Mouse (Mus musculus) ES-Bruce4 (cell line): ENCODE measurements at regions not wholly inside any gene's neighbourhood (a gene's known extent, or its start where the extent isn't known, plus 50 kb on each side); places are given as distances from the start of the nearest gene placed in this dataset.
"Not testable (repeated sequence)": the region's sequence is repeated elsewhere in the genome, so short reads cannot be mapped to it uniquely, and the experiment has no call there.

Experiments
- H3K27ac ChIP-seq: 2 replicates; pipeline ENCODE4 v1.5.1; 2012; ENCODE audit warnings: low read length, inconsistent platforms; ENCODE audit not compliant: insufficient read depth
- H3K27me3 ChIP-seq: 2 replicates; pipeline ENCODE4 v1.6.1; 2012; ENCODE audit warnings: mild to moderate bottlenecking, low read length, inconsistent platforms; ENCODE audit not compliant: control insufficient read depth, poor library complexity, insufficient read depth, severe bottlenecking
- H3K36me3 ChIP-seq: 2 replicates; pipeline ENCODE4 v1.6.1; 2012; ENCODE audit warnings: inconsistent platforms, mild to moderate bottlenecking, low read length, moderate library complexity; ENCODE audit not compliant: control insufficient read depth, poor library complexity, insufficient read depth, severe bottlenecking
- H3K4me1 ChIP-seq: one replicate; pipeline ENCODE4 v1.8.1; 2011; ENCODE audit warnings: low read length; ENCODE audit not compliant: control insufficient read depth, insufficient read depth
- H3K4me3 ChIP-seq: 2 replicates; pipeline ENCODE4 v1.5.1; 2011; ENCODE audit warnings: low read depth, mild to moderate bottlenecking, low read length
- H3K9ac ChIP-seq: 2 replicates; pipeline ENCODE4 v1.6.1; 2012; ENCODE audit warnings: low read depth, mild to moderate bottlenecking, inconsistent platforms; ENCODE audit not compliant: poor library complexity, severe bottlenecking
- H3K9me3 ChIP-seq: replicated peaks from 2 replicates; pipeline ENCODE4 v1.6.1; 2012; ENCODE audit warnings: mild to moderate bottlenecking, low read length, inconsistent platforms; ENCODE audit not compliant: control insufficient read depth, poor library complexity, insufficient read depth, severe bottlenecking
- CTCF ChIP-seq: IDR thresholded peaks from one replicate; pipeline ENCODE4 v1.8.1; 2011; ENCODE audit warnings: low read depth, low read length
- EP300 ChIP-seq: IDR thresholded peaks from 2 replicates; pipeline ENCODE4 v1.6.1; 2011; ENCODE audit warnings: low read depth, low read length; ENCODE audit not compliant: insufficient read depth
- POLR2A ChIP-seq: IDR thresholded peaks from one replicate; pipeline ENCODE4 v1.8.1; 2011; ENCODE audit warnings: low read length; ENCODE audit not compliant: insufficient read depth

- Histone ChIP-seq H3K9me3 (no peaks in the 10 kb centered on the region), H3K27ac (no peak overlapping the region), H3K27me3 (no peaks in the 10 kb centered on the region), H3K4me3 (no peak overlapping the region), H3K9ac (no peak overlapping the region), H3K36me3 (no peaks in the 10 kb centered on the region), H3K4me1 (no peaks in the 10 kb centered on the region)
- TF ChIP-seq CTCF, result no peak
- no peak for TF ChIP-seq POLR2A
- TF ChIP-seq EP300, result no peak
Observed at GRCm38 (mm10) chr12:115498865-115499264, 548.7 kb upstream of the Zfp386 start.

GRCm38 (mm10) chr12:115507285-115507684, 540.2 kb upstream of the Zfp386 start:
- not testable (repeated sequence) for H3K4me1 ChIP-seq, H3K4me3 ChIP-seq, H3K36me3 ChIP-seq, H3K9ac ChIP-seq, H3K27me3 ChIP-seq, H3K27ac ChIP-seq, H3K9me3 ChIP-seq

GRCm38 (mm10) chr12:115508615-115509342, 538.7 kb upstream of the Zfp386 start:
- H3K36me3 ChIP-seq, H3K4me3 ChIP-seq, H3K9me3 ChIP-seq, H3K9ac ChIP-seq, H3K27ac ChIP-seq, H3K27me3 ChIP-seq, H3K4me1 ChIP-seq: not testable (repeated sequence)

- H3K36me3 ChIP-seq, H3K9ac ChIP-seq, H3K27ac ChIP-seq, H3K4me3 ChIP-seq, H3K27me3 ChIP-seq, H3K9me3 ChIP-seq, H3K4me1 ChIP-seq: not testable (repeated sequence)
Observed at GRCm38 (mm10) chr12:115518778-115519541, 528.6 kb upstream of the Zfp386 start.

- H3K36me3 ChIP-seq, result no peaks in the 10 kb centered on the region
- H3K9me3 ChIP-seq, result no peaks in the 10 kb centered on the region
- H3K27me3 ChIP-seq, result no peaks in the 10 kb centered on the region; the same call in 1 of the 2 replicates
- no peak overlapping the region for H3K9ac ChIP-seq
- no peak for TF ChIP-seq EP300
- TF ChIP-seq CTCF, result no peak
- TF ChIP-seq POLR2A, result no peak
- H3K4me1 ChIP-seq, result no peaks in the 10 kb centered on the region
- H3K27ac ChIP-seq, result no peak overlapping the region
- no peak overlapping the region for H3K4me3 ChIP-seq
Observed at GRCm38 (mm10) chr12:115527065-115527464, 520.5 kb upstream of the Zfp386 start.

- Histone ChIP-seq H3K27ac (no peak overlapping the region), H3K9ac (no peak overlapping the region), H3K36me3 (no peaks in the 10 kb centered on the region), H3K4me1 (no peaks in the 10 kb centered on the region), H3K27me3 (no peaks in the 10 kb centered on the region), H3K9me3 (no peaks in the 10 kb centered on the region), H3K4me3 (no peak overlapping the region)
- TF ChIP-seq CTCF (no peak), EP300 (no peak), POLR2A (no peak)
Observed at GRCm38 (mm10) chr12:115542482-115542881, 505.0 kb upstream of the Zfp386 start.

- not testable (repeated sequence) for H3K36me3 ChIP-seq, H3K4me3 ChIP-seq, H3K27me3 ChIP-seq, H3K27ac ChIP-seq, H3K4me1 ChIP-seq, H3K9ac ChIP-seq
- H3K9me3 ChIP-seq, result peaks cover 14% of the 10 kb centered on the region
Observed at GRCm38 (mm10) chr12:115566878-115567277, 480.6 kb upstream of the Zfp386 start.

GRCm38 (mm10) chr12:115592985-115593384, 454.5 kb upstream of the Zfp386 start:
- H3K9ac ChIP-seq, H3K9me3 ChIP-seq, H3K36me3 ChIP-seq, H3K27ac ChIP-seq, H3K27me3 ChIP-seq, H3K4me3 ChIP-seq, H3K4me1 ChIP-seq: not testable (repeated sequence)
